Mouse (Mus musculus): ENCODE results near the gene Pafah1b2.

GRCm38 (mm10) chr9:45981331-45981730 lies 31.2 kb downstream of the Pafah1b2 start:
- TF ChIP-seq CTCF (IDR thresholded peaks at IDR 0.05; ENCODE audit: low read depth, low read length) (peak; percentile 17), EP300 (IDR thresholded peaks at IDR 0.05; ENCODE audit: insufficient read depth, low read depth, low read length) (no peak), POLR2A (IDR thresholded peaks at IDR 0.05; ENCODE audit: insufficient read depth, low read length) (no peak)
